Mouse (Mus musculus): ENCODE data around the gene Abhd6. TPM values are rescaled to one million over a fixed set of nuclear protein-coding genes. Genes with fewer than 3 reads are reported as not detected.

Abhd6 gene
- polyA plus RNA-seq, 1 experiment from 2014 or later = 25.6 TPM

DNA sequence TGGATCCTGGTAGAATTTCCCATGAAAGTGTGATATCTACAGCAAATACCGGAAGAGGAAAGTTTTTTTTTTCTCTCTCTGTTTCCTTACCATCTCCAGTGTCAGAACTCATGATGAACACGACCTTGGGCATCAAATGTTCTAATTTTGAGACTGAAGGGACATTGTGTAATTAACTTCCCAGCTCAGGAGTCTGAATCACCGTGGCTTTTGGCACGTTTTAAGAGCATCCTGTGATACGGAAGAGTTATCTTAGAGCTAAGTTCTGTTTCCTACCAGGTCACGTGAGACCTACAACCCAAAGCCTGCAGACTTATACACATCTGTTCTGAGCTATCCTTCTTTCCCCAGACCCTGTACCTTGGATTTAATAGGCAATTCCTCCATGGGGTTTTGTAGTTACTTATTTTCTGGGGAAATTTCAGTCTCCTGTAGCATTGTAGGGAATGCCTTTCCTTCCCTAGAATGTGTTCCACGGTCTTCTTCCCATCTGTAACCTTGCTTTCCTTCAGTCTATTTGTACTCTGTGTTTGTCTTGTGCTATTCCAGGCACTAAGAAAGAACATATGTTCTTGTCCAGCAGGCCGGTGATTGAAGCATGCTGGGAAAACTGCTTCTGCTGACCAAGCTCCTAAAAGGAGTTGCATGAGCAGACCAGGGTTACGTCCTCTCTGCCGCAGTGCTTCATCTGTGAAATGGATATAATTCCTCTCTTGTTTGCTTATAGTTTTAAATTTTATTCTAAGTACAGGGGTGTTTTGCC, 24.2 kb downstream of the Abhd6 start:
- ATAC-seq (ENCODE audit: insufficient number of reproducible peaks, insufficient read depth, low FRiP score, low read depth) = no peak
- no peaks in the 10 kb centered on the region for H3K9me3 ChIP-seq (ENCODE audit: control insufficient read depth, low read depth, low read length)
- no peak overlapping the region for H3K4me2 ChIP-seq (replicated peaks; ENCODE audit: low read depth, low read length)
- no peaks in the 10 kb centered on the region for H3K27me3 ChIP-seq (ENCODE audit: control insufficient read depth, insufficient read depth, low read length)
- no peak overlapping the region for H3K9ac ChIP-seq (replicated peaks; ENCODE audit: low read depth, low read length)
- WGBS = 80% methylated on average over 10 of the region's 10 CpGs
- H3K36me3 ChIP-seq (ENCODE audit: control insufficient read depth, insufficient read depth, low read length) = no peaks in the 10 kb centered on the region
- no peak overlapping the region for H3K4me3 ChIP-seq (ENCODE audit: low read depth, low read length)
- H3K27ac ChIP-seq (ENCODE audit: low read length) = no peak overlapping the region
- no peaks in the 10 kb centered on the region for H3K4me1 ChIP-seq (ENCODE audit: control insufficient read depth, insufficient read depth, low read length)

DNA sequence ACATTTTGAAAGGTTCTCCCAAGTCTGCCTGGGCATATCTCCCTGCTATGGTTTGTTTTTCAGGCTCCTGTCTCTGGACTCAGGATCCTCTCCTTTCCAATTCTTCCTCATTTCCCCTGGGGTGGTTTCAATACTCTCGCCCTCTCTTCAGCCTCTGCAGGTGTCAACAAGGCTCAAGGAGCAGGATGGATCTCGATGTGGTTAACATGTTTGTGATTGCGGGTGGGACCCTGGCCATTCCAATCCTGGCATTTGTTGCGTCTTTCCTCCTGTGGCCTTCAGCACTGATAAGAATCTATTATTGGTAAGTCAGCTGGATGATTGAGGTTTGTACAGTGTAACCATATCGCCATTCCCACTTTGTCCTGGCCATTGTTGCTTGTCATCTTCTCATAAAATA, 25.4 kb downstream of the Abhd6 start:
- Histone ChIP-seq H3K4me2 (replicated peaks; ENCODE audit: low read depth, low read length) (no peak overlapping the region), H3K4me1 (ENCODE audit: control insufficient read depth, insufficient read depth, low read length) (no peaks in the 10 kb centered on the region), H3K4me3 (ENCODE audit: low read depth, low read length) (no peak overlapping the region), H3K27me3 (ENCODE audit: control insufficient read depth, insufficient read depth, low read length) (no peaks in the 10 kb centered on the region), H3K9me3 (ENCODE audit: control insufficient read depth, low read depth, low read length) (no peaks in the 10 kb centered on the region), H3K27ac (ENCODE audit: low read length) (no peak overlapping the region), H3K9ac (replicated peaks; ENCODE audit: low read depth, low read length) (no peak overlapping the region), H3K36me3 (ENCODE audit: control insufficient read depth, insufficient read depth, low read length) (no peaks in the 10 kb centered on the region)
- 77% methylated on average over 5 of the region's 5 CpGs for WGBS
- ATAC-seq (ENCODE audit: insufficient number of reproducible peaks, insufficient read depth, low FRiP score, low read depth) = no peak

DNA sequence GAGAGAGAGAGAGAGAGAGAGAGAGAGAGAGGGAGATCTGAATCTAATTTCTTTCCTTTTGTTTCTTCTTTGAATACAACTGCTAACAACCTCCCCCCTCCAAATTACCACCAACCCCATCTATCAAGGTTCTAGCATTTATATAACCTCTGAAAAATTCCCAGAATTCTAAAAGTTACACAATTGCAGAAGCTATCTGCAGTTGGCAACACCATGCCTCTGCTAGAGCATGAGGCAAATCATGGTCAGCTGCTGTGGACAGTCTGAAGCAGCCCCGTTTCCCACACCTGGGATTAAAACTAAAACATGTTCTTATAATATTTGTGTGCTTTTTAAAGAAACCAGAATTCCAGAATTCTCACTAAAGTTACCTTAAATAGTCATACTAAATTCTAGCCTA, 27.1 kb downstream of the Abhd6 start:
- no peak overlapping the region for H3K4me2 ChIP-seq (replicated peaks; ENCODE audit: low read depth, low read length)
- no peaks in the 10 kb centered on the region for H3K27me3 ChIP-seq (ENCODE audit: control insufficient read depth, insufficient read depth, low read length)
- no peaks in the 10 kb centered on the region for H3K9me3 ChIP-seq (ENCODE audit: control insufficient read depth, low read depth, low read length)
- WGBS = 90% methylated on average over 1 of the region's 1 CpGs
- H3K4me1 ChIP-seq (ENCODE audit: control insufficient read depth, insufficient read depth, low read length) = no peaks in the 10 kb centered on the region
- H3K36me3 ChIP-seq (ENCODE audit: control insufficient read depth, insufficient read depth, low read length) = no peaks in the 10 kb centered on the region
- ATAC-seq (ENCODE audit: insufficient number of reproducible peaks, insufficient read depth, low FRiP score, low read depth) = no peak
- no peak overlapping the region for H3K27ac ChIP-seq (ENCODE audit: low read length)
- no peak overlapping the region for H3K4me3 ChIP-seq (ENCODE audit: low read depth, low read length)
- H3K9ac ChIP-seq (replicated peaks; ENCODE audit: low read depth, low read length) = no peak overlapping the region

DNA sequence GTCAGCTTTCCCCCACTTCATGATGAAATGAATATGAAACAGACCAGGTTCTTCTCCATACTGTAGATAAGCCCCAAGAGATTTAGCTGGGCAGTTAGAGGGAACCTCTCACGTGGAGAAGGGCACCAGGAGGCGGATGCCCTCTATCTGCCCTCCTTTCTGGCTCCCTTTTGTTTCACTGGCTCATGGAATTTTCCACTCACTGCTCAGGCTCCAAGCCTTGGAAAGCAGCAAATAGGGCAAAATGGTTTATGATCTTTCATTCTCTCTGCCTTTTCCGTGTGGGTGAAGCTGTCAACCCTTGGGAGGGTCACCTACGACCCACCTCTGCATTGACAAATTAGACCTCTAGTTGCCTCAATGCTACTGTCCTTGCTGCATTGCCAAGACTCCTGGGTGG, 27.8 kb downstream of the Abhd6 start:
- no peak for ATAC-seq (ENCODE audit: insufficient number of reproducible peaks, insufficient read depth, low FRiP score, low read depth)
- Histone ChIP-seq H3K27me3 (ENCODE audit: control insufficient read depth, insufficient read depth, low read length) (no peaks in the 10 kb centered on the region), H3K27ac (ENCODE audit: low read length) (no peak overlapping the region), H3K4me1 (ENCODE audit: control insufficient read depth, insufficient read depth, low read length) (no peaks in the 10 kb centered on the region), H3K36me3 (ENCODE audit: control insufficient read depth, insufficient read depth, low read length) (no peaks in the 10 kb centered on the region), H3K4me3 (ENCODE audit: low read depth, low read length) (no peak overlapping the region), H3K9me3 (ENCODE audit: control insufficient read depth, low read depth, low read length) (no peaks in the 10 kb centered on the region), H3K9ac (replicated peaks; ENCODE audit: low read depth, low read length) (no peak overlapping the region), H3K4me2 (replicated peaks; ENCODE audit: low read depth, low read length) (no peak overlapping the region)
- 64% methylated on average over 4 of the region's 4 CpGs for whole genome bisulfite sequencing

DNA sequence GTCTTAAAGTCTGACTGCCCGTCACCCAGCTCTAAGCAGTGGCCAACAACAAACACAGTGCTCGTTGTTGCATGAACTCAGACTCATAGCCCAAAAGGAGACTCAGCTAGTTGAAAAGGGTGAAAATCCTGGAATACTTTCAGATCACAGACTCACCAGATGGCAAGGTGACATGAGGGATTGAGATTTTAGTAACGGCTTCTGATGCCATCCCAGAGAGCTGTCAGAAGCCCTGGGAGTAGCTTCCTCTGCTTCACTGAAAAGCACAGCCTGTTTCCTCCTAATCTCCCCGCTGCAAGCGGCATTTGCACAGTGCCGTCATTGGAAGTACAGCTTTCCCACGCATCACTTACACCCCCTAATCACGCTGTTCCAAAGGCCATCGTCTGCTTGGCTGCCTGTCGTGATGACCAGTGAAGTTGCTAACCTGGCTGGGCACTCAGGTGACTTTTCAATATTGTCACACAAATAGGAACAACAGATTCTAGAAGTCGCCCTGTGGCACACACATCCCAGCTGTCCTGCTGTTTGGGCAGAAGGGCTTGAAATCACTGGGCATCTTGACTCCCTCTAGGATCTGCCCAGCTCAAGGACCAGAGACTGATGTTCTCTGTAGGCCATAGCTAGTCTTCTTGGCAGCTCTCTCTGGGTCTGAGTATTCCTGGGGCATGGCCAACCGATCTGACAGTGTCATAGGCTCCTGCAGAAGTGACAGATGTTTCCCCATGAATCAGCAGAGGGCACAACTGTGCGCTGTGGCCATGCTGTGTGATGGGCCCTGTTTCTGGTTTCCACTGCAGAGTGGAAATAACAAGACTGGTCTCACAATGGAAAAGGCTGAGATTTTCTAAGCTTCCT, 29.6 kb downstream of the Abhd6 start:
- ATAC-seq (ENCODE audit: insufficient number of reproducible peaks, insufficient read depth, low FRiP score, low read depth) = no peak
- no peaks in the 10 kb centered on the region for H3K36me3 ChIP-seq (ENCODE audit: control insufficient read depth, insufficient read depth, low read length)
- H3K27ac ChIP-seq (ENCODE audit: low read length) = no peak overlapping the region
- H3K9ac ChIP-seq (replicated peaks; ENCODE audit: low read depth, low read length) = no peak overlapping the region
- no peaks in the 10 kb centered on the region for H3K4me1 ChIP-seq (ENCODE audit: control insufficient read depth, insufficient read depth, low read length)
- H3K4me3 ChIP-seq (ENCODE audit: low read depth, low read length) = no peak overlapping the region
- no peak overlapping the region for H3K4me2 ChIP-seq (replicated peaks; ENCODE audit: low read depth, low read length)
- WGBS = 82% methylated on average over 13 of the region's 13 CpGs
- H3K9me3 ChIP-seq (ENCODE audit: control insufficient read depth, low read depth, low read length) = no peaks in the 10 kb centered on the region
- no peaks in the 10 kb centered on the region for H3K27me3 ChIP-seq (ENCODE audit: control insufficient read depth, insufficient read depth, low read length)

DNA sequence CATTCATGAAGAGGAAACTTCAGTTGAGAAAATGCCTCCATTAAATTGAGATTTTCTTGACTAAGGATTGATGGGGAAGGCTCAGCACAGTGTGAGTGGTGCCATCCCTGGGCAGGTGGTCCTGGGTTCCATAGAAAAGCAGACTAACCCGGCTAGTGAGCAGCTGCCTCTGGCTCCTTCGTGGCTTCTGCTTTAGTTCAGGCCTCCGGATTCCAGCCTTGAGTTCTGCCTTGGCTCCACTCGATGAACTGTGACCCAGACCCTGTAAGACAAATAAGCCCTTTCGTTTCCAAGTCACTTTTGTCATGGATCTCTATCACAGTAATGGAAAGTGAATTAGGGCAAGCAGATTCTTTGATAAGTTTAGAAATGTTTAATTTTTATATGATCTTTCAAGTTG, 31.9 kb downstream of the Abhd6 start:
- H3K27ac ChIP-seq (ENCODE audit: low read length) = no peak overlapping the region
- no peaks in the 10 kb centered on the region for H3K36me3 ChIP-seq (ENCODE audit: control insufficient read depth, insufficient read depth, low read length)
- no peaks in the 10 kb centered on the region for H3K9me3 ChIP-seq (ENCODE audit: control insufficient read depth, low read depth, low read length)
- ATAC-seq (ENCODE audit: insufficient number of reproducible peaks, insufficient read depth, low FRiP score, low read depth) = no peak
- WGBS = 64% methylated on average over 5 of the region's 5 CpGs
- no peak overlapping the region for H3K4me3 ChIP-seq (ENCODE audit: low read depth, low read length)
- H3K4me2 ChIP-seq (replicated peaks; ENCODE audit: low read depth, low read length) = no peak overlapping the region
- H3K4me1 ChIP-seq (ENCODE audit: control insufficient read depth, insufficient read depth, low read length) = no peaks in the 10 kb centered on the region
- no peaks in the 10 kb centered on the region for H3K27me3 ChIP-seq (ENCODE audit: control insufficient read depth, insufficient read depth, low read length)
- no peak overlapping the region for H3K9ac ChIP-seq (replicated peaks; ENCODE audit: low read depth, low read length)

DNA sequence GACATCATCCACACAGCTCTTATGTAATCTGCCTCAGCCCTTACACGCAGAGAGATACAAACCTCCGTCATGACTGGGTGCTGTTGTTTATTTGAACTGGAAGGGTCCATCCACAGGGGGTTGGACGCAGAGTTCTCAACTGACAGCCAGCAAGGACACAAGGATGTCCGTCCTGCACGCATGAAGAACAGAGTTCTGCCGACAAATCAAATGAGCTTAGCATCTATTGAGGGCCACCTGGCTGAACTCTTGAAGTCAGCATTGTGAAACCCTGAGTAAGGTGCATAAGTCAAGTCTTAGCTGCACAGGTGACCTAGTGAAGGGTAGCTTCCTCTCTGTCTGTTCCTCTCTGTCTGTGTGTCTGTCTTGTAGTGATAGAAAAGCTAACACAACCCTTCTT, 33.2 kb downstream of the Abhd6 start:
- WGBS = 81% methylated on average over 6 of the region's 6 CpGs
- no peak for ATAC-seq (ENCODE audit: insufficient number of reproducible peaks, insufficient read depth, low FRiP score, low read depth)
- H3K9ac ChIP-seq (replicated peaks; ENCODE audit: low read depth, low read length) = no peak overlapping the region

DNA sequence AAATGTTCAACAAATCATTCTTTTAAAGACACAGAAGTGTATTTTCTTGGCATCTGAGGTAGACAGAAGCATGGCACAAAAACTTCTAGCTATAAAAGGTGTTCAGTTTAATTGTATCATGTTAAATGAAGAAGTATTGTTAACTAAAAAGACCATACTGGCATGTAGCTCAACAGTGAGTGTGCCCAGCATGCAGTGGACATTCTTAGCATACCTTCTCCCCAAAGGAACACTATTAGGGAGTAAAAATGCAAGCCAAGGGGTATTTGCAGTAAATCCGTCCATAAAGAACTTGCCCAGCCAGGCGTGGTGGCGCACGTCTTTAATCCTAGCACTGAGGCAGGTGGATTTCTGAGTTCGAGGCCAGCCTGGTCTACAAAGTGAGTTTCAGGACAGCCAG, 33.7 kb downstream of the Abhd6 start:
- 70% methylated on average over 5 of the region's 5 CpGs for whole genome bisulfite sequencing
- H3K4me3 ChIP-seq (ENCODE audit: low read depth, low read length) = no peak overlapping the region
- H3K27me3 ChIP-seq (ENCODE audit: control insufficient read depth, insufficient read depth, low read length) = no peaks in the 10 kb centered on the region
- ATAC-seq (ENCODE audit: insufficient number of reproducible peaks, insufficient read depth, low FRiP score, low read depth) = no peak
- no peaks in the 10 kb centered on the region for H3K9me3 ChIP-seq (ENCODE audit: control insufficient read depth, low read depth, low read length)
- no peak overlapping the region for H3K9ac ChIP-seq (replicated peaks; ENCODE audit: low read depth, low read length)
- no peaks in the 10 kb centered on the region for H3K4me1 ChIP-seq (ENCODE audit: control insufficient read depth, insufficient read depth, low read length)
- H3K27ac ChIP-seq (ENCODE audit: low read length) = no peak overlapping the region
- no peak overlapping the region for H3K4me2 ChIP-seq (replicated peaks; ENCODE audit: low read depth, low read length)
- H3K36me3 ChIP-seq (ENCODE audit: control insufficient read depth, insufficient read depth, low read length) = no peaks in the 10 kb centered on the region

More for the DNA sequence above, 33.2 kb downstream of the Abhd6 start:
- Histone ChIP-seq H3K27ac (ENCODE audit: low read length) (no peak overlapping the region), H3K4me2 (replicated peaks; ENCODE audit: low read depth, low read length) (no peak overlapping the region), H3K9me3 (ENCODE audit: control insufficient read depth, low read depth, low read length) (no peaks in the 10 kb centered on the region), H3K4me1 (ENCODE audit: control insufficient read depth, insufficient read depth, low read length) (no peaks in the 10 kb centered on the region), H3K36me3 (ENCODE audit: control insufficient read depth, insufficient read depth, low read length) (no peaks in the 10 kb centered on the region), H3K27me3 (ENCODE audit: control insufficient read depth, insufficient read depth, low read length) (no peaks in the 10 kb centered on the region), H3K4me3 (ENCODE audit: low read depth, low read length) (no peak overlapping the region)
